Mouse (Mus musculus): ENCODE measurements around the gene Kbtbd12. TPM values are rescaled to one million over a fixed set of nuclear protein-coding genes. Genes with fewer than 3 reads are reported as not detected.

Kbtbd12 gene
- total and polyA plus RNA-seq, 3 experiments, result not detected

- H3K9me3 ChIP-seq (replicated peaks; ENCODE audit: low read length), result no peaks in the 10 kb centered on the region
- no peak for DNase-seq (ENCODE audit: extremely low read depth)
- no peak overlapping the region for H3K4me2 ChIP-seq (ENCODE audit: insufficient read depth, low read depth, poor library complexity, severe bottlenecking)
- no peaks in the 10 kb centered on the region for H3K79me2 ChIP-seq (replicated peaks; ENCODE audit: control insufficient read depth, extremely low read depth, insufficient read depth, poor library complexity, severe bottlenecking)
- no peak overlapping the region for H3K9ac ChIP-seq (ENCODE audit: insufficient read depth, low read depth)
- no peaks in the 10 kb centered on the region for H3K27me3 ChIP-seq (replicated peaks)
- no peaks in the 10 kb centered on the region for H3K36me3 ChIP-seq (replicated peaks in 1 of 2; ENCODE audit: control insufficient read depth in 1 of 2, insufficient read depth in 1 of 2, low read length in 1 of 2)
- no peak overlapping the region for H3K27ac ChIP-seq (ENCODE audit: insufficient read depth, low read depth)
- H3K4me3 ChIP-seq (replicated peaks in 1 of 3; ENCODE audit: low read depth in 2 of 3, low read length in 2 of 3, poor library complexity in 1 of 3), result no peak overlapping the region
- peaks cover 11 to 20% of the 10 kb centered on the region in 2 experiments; a peak in 3 of 4 replicates for H3K4me1 ChIP-seq (ENCODE audit: control insufficient read depth in 1 of 2, insufficient read depth in 2 of 2)
- in situ Hi-C loops (cut with MboI; ENCODE audit: low pct_ligation_motif_present, low pct_unique_long_range_greater_than_20kb, low sequenced_read_pairs), result no loop called here
- dilution Hi-C loops (cut with MboI; ENCODE audit: extremely low pct_ligation_motif_present, extremely low pct_unique_long_range_greater_than_20kb, low sequenced_read_pairs), result no loop called here
- no peak for TF ChIP-seq JUND (conservative IDR thresholded peaks at IDR 0.05; ENCODE audit: low read depth, low read length)
Measured at GRCm38 (mm10) chr6:88647564-88648295, 10.0 kb upstream of the Kbtbd12 start.

DNA sequence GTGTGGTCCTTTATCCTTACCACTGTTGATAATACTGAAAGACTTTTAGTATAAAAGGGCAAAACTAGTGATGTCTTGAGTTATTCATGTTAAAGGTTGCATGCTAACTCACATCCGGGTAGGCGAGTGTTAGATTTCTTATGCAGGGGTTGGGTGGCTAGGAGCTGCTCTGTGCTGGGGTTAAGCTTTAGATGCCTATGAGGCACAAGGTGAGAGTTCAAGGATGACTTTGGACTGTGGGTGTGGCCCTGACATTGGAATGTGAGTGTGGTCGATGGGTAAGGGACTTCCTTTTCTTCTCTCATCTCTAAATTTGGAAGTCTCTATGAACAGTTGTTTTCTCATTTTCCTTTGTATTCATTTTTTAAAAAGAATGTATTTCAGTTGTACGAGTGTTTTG lies 7.0 kb upstream of the Kbtbd12 start:
- Histone ChIP-seq H3K36me3 (replicated peaks in 1 of 2; ENCODE audit: control insufficient read depth in 1 of 2, insufficient read depth in 1 of 2, low read length in 1 of 2) (no peaks in the 10 kb centered on the region), H3K27ac (ENCODE audit: insufficient read depth, low read depth) (no peak overlapping the region), H3K9me3 (replicated peaks; ENCODE audit: low read length) (no peaks in the 10 kb centered on the region), H3K4me1 (ENCODE audit: control insufficient read depth in 1 of 2, insufficient read depth in 2 of 2) (peaks cover 2 to 24% of the 10 kb centered on the region in 2 experiments; a peak in 1 of 4 replicates), H3K79me2 (replicated peaks; ENCODE audit: control insufficient read depth, extremely low read depth, insufficient read depth, poor library complexity, severe bottlenecking) (no peaks in the 10 kb centered on the region), H3K9ac (ENCODE audit: insufficient read depth, low read depth) (no peak overlapping the region), H3K27me3 (replicated peaks) (no peaks in the 10 kb centered on the region), H3K4me2 (ENCODE audit: insufficient read depth, low read depth, poor library complexity, severe bottlenecking) (no peak overlapping the region), H3K4me3 (replicated peaks in 1 of 3; ENCODE audit: low read depth in 2 of 3, low read length in 2 of 3, poor library complexity in 1 of 3) (no peak overlapping the region)
- no peak for DNase-seq (ENCODE audit: extremely low read depth)
- in situ Hi-C loops (cut with MboI; ENCODE audit: low pct_ligation_motif_present, low pct_unique_long_range_greater_than_20kb, low sequenced_read_pairs), result no loop called here
- dilution Hi-C loops (cut with MboI; ENCODE audit: extremely low pct_ligation_motif_present, extremely low pct_unique_long_range_greater_than_20kb, low sequenced_read_pairs), result no loop called here
- no peak for TF ChIP-seq MAZ (IDR thresholded peaks at IDR 0.05; ENCODE audit: low read depth, low read length)
- TF ChIP-seq MYC (IDR thresholded peaks at IDR 0.05; ENCODE audit: low read depth, low read length), result no peak
- no peak for TF ChIP-seq CTCF (conservative IDR thresholded peaks at IDR 0.05 in 1 of 2, IDR thresholded peaks at IDR 0.05 in 1 of 2; ENCODE audit: low read depth in 2 of 2, low read length in 2 of 2)
- TF ChIP-seq ETS1 (conservative IDR thresholded peaks at IDR 0.05; ENCODE audit: low read depth, low read length), result no peak
- TF ChIP-seq POLR2AphosphoS2 (IDR thresholded peaks at IDR 0.05; ENCODE audit: low read depth, low read length), result no peak
- TF ChIP-seq KAT2A (IDR thresholded peaks at IDR 0.05; ENCODE audit: insufficient replicate concordance, low read length), result no peak
- TF ChIP-seq POLR2A (IDR thresholded peaks at IDR 0.05; ENCODE audit: low read depth, low read length), result no peak
- TF ChIP-seq JUN (IDR thresholded peaks at IDR 0.05; ENCODE audit: insufficient read depth, low read depth, low read length), result no peak
- no peak for TF ChIP-seq MAX (IDR thresholded peaks at IDR 0.05; ENCODE audit: low read length)
- no peak for TF ChIP-seq MEF2A (IDR thresholded peaks at IDR 0.05; ENCODE audit: borderline replicate concordance, low read depth, low read length)
- no peak for TF ChIP-seq RAD21 (IDR thresholded peaks at IDR 0.05; ENCODE audit: low read depth, low read length)
- TF ChIP-seq HCFC1 (IDR thresholded peaks at IDR 0.05; ENCODE audit: low read depth, low read length), result no peak
- no peak for TF ChIP-seq SMC3 (IDR thresholded peaks at IDR 0.05; ENCODE audit: low read depth, low read length)
- no peak for TF ChIP-seq ZNF384 (IDR thresholded peaks at IDR 0.05; ENCODE audit: low read depth, low read length)
- TF ChIP-seq MAFK (IDR thresholded peaks at IDR 0.05; ENCODE audit: insufficient replicate concordance, low read length), result no peak
- no peak for TF ChIP-seq PAX5 (IDR thresholded peaks at IDR 0.05; ENCODE audit: low read length)
- no peak for TF ChIP-seq IRF4 (IDR thresholded peaks at IDR 0.05; ENCODE audit: low read depth, low read length)
- no peak for TF ChIP-seq BHLHE40 (IDR thresholded peaks at IDR 0.05; ENCODE audit: low read depth, low read length)
- no peak for TF ChIP-seq TCF12 (IDR thresholded peaks at IDR 0.05; ENCODE audit: low read depth, low read length)
- TF ChIP-seq USF2 (conservative IDR thresholded peaks at IDR 0.05; ENCODE audit: low read depth, low read length), result no peak

Measured in CH12.LX (cell line).